Mouse (Mus musculus) ES-E14 (cell line): ENCODE measurements at regions not wholly inside any gene's neighbourhood (a gene's known extent, or its start where the extent isn't known, plus 50 kb on each side); places are given as distances from the start of the nearest gene placed in this dataset.

Source experiments
- DNase-seq: peaks from one replicate; pipeline ENCODE4 v3.0.0-alpha.2; 2013; ENCODE audit warnings: low read depth, low spot score
- H3K27ac ChIP-seq: 2 replicates; pipeline ENCODE4 v1.5.1; 2012; ENCODE audit warnings: low read depth, mild to moderate bottlenecking, low read length, moderate library complexity, mixed read lengths; ENCODE audit not compliant: poor library complexity, insufficient read depth, severe bottlenecking
- H3K36me3 ChIP-seq: 2 replicates; pipeline ENCODE4 v1.6.1; 2012; ENCODE audit warnings: mild to moderate bottlenecking, low read length, moderate library complexity, mixed read lengths; ENCODE audit not compliant: control insufficient read depth, poor library complexity, insufficient read depth, severe bottlenecking
- H3K4me1 ChIP-seq, 2 experiments: fragments of 150-350 bp in 1 of 2; sonication (generic) in 1 of 2; 2 replicates each; pipeline ENCODE4 v1.6.1; 2012; ENCODE audit warnings: low read length in 2 of 2, mild to moderate bottlenecking in 1 of 2, mixed read lengths in 1 of 2; ENCODE audit not compliant: control insufficient read depth in 2 of 2, insufficient read depth in 2 of 2, poor library complexity in 1 of 2
- H3K4me3 ChIP-seq, 2 experiments: fragments of 150-350 bp in 1 of 2; sonication (generic) in 1 of 2; 2 replicates each; pipeline ENCODE4 v1.5.1; 2012; ENCODE audit warnings: low read length in 2 of 2, low read depth in 1 of 2, mild to moderate bottlenecking in 1 of 2, mixed read lengths in 1 of 2; ENCODE audit not compliant: insufficient read depth in 1 of 2, poor library complexity in 1 of 2, severe bottlenecking in 1 of 2
- H3K9ac ChIP-seq: 2 replicates; pipeline ENCODE4 v1.6.1; 2012; ENCODE audit warnings: low read depth, mild to moderate bottlenecking, low read length, mixed read lengths; ENCODE audit not compliant: poor library complexity, insufficient read depth, severe bottlenecking
- H3K9me3 ChIP-seq: fragments of 150-350 bp; sonication (generic); 2 replicates; pipeline ENCODE4 v1.6.1; 2012; ENCODE audit warnings: low read depth, mild to moderate bottlenecking, low read length; ENCODE audit not compliant: control insufficient read depth, insufficient read depth
- CHD2 ChIP-seq: IDR thresholded peaks from 2 replicates; pipeline ENCODE4 v1.6.1; 2014; ENCODE audit warnings: mild to moderate bottlenecking, low read depth, low read length, inconsistent platforms
- HCFC1 ChIP-seq: IDR thresholded peaks from 2 replicates; pipeline ENCODE4 v1.6.1; 2012; ENCODE audit warnings: low read length, inconsistent platforms, borderline replicate concordance; ENCODE audit not compliant: insufficient read depth
- MAFK ChIP-seq: IDR thresholded peaks from 2 replicates; pipeline ENCODE4 v1.6.1; 2014; ENCODE audit warnings: mild to moderate bottlenecking, low read depth, low read length, inconsistent platforms; ENCODE audit not compliant: insufficient read depth
- ZC3H11A ChIP-seq: IDR thresholded peaks from 2 replicates; pipeline ENCODE4 v1.6.1; 2012; ENCODE audit warnings: low read depth, mild to moderate bottlenecking, inconsistent platforms, low read length, borderline replicate concordance
- ZNF384 ChIP-seq: IDR thresholded peaks from 2 replicates; pipeline ENCODE4 v1.6.1; 2012; ENCODE audit warnings: low read depth, low read length, inconsistent platforms
- in situ Hi-C, 2 experiments: fragments of 600-800 bp; cut with MboI; formaldehyde crosslinking; loops; one replicate each; pipeline ENCODE4 v1.15.1; 2025; ENCODE audit warnings: low sequenced_read_pairs in 2 of 2, inconsistent platforms in 1 of 2; ENCODE audit not compliant: unreplicated experiment in 2 of 2

DNA sequence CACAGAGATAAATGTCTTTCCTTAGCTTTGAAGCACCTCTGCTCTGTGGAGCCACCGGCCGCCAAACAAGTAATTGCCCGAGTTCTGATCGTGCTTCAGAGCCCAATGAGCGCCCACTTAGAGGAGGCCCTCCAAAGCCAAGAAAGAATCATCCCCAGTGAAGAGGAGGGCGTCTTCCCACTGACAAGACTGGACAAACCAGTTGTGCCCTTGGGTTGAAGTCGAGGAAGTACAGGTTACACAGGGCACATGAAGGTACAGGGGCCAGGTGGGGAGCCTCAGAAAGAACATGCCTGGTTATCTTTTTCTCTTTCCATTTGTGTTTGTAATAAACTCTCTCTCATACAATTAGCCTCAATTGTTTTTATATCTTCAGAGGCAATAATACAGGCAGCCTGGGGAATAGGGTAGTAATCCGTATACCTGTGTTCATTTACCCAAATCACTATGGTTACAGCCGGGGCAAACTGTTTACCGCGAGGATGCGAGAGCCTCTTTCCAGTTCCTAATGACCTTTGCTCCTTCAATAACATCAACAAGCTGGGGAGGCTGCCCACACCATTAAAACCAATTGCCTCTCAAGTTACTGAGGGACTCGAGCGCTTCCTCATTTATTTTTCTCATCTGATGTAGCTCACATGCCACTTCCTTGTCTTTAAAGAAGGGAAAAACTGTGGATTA lies 503.5 kb upstream of the Mki67 start:
- Histone ChIP-seq H3K4me3 (no peak overlapping the region), H3K36me3 (no peaks in the 10 kb centered on the region), H3K9me3 (no peaks in the 10 kb centered on the region), H3K9ac (no peak overlapping the region), H3K27ac (no peak overlapping the region), H3K4me1 (no peaks in the 10 kb centered on the region; a peak in 1 of 4 replicates)
- TF ChIP-seq ZNF384 (no peak), MAFK (no peak), HCFC1 (no peak), ZC3H11A (no peak), CHD2 (no peak)
- in situ Hi-C loops: no loop called here
- no peak for DNase-seq

DNA sequence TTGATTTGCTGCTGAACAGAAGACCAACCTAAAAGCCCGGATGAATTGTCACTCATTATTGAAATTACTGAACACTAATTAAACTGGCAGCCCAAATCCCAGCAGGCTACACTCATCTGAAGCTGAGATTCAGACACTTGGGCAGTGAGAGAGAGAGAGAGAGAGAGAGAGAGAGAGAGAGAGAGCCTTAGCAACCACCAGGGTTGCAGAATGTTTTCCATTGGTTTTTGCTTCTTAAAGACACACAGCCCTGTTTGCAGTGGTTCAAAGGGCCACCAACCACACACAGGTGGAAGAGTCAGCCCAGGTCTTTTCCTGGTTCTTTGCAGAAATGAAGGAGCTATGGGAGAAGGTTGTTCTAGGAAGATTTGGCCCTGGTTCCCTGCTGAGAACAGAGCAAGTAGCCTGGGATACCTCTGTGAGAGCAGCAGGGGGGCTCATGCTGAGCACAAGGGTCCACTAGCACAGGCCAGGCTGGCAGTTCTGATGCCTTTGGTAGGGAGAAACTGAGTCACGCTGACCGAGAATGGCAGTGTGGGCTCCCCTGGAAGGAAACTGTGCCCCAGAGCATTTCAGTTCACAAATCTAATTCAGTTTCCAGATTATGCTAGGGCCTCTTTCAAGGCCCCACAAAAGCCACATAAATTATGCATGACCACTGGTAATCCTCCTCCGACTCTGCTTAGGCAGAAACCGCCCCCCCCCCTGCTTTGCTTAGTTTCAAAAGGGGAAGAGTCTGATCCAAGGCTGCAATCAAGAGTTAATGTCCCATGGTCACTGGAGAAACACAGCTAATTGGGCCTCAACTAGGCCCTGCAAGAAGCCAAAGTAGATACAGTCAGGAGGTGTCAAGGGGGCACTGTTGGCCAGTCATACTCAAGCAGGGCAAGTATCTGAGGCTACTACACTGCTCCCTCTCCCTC lies 504.3 kb upstream of the Mki67 start:
- H3K9ac ChIP-seq: no peak overlapping the region
- H3K9me3 ChIP-seq: no peaks in the 10 kb centered on the region
- no peak for TF ChIP-seq ZC3H11A
- TF ChIP-seq MAFK: no peak
- no peak for TF ChIP-seq HCFC1
- TF ChIP-seq CHD2: no peak
- TF ChIP-seq ZNF384: no peak
- H3K36me3 ChIP-seq: no peaks in the 10 kb centered on the region
- no peaks in the 10 kb centered on the region; a peak in 1 of 4 replicates for H3K4me1 ChIP-seq
- no peak overlapping the region for H3K4me3 ChIP-seq
- in situ Hi-C loops: no loop called here
- DNase-seq: no peak
- H3K27ac ChIP-seq: no peak overlapping the region

DNA sequence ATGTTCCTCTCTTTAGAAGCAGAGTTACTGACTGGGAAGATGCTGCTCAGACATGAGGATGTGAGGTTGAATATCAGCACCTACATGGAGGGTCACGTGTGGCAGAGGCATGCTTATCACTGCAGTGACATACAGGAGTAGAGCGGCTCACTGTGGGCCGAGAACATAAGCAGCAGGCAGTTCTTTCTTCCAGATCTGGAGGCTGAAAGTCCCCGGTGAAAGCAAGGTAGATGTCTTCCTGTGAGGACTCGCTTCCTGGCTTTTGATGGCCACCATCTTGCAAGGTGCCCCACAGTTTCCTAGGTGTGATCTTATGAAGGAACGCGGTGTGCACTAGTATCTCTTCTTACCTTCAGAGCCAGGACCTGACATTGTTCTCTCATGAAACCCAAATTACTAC lies 505.5 kb upstream of the Mki67 start:
- no peaks in the 10 kb centered on the region for H3K36me3 ChIP-seq
- in situ Hi-C loops: no loop called here
- H3K4me3 ChIP-seq: no peak overlapping the region
- H3K27ac ChIP-seq: no peak overlapping the region
- H3K9ac ChIP-seq: no peak overlapping the region
- no peaks in the 10 kb centered on the region; a peak in 1 of 4 replicates for H3K4me1 ChIP-seq
- TF ChIP-seq CHD2: no peak
- no peak for TF ChIP-seq ZC3H11A
- no peak for TF ChIP-seq MAFK
- no peaks in the 10 kb centered on the region for H3K9me3 ChIP-seq
- no peak for DNase-seq

- Histone ChIP-seq H3K27ac (no peak overlapping the region), H3K9ac (no peak overlapping the region), H3K4me3 (no peak overlapping the region), H3K4me1 (no peaks in the 10 kb centered on the region), H3K36me3 (no peaks in the 10 kb centered on the region), H3K9me3 (no peaks in the 10 kb centered on the region)
- TF ChIP-seq ZNF384: no peak
- no peak for TF ChIP-seq HCFC1
- no peak for TF ChIP-seq ZC3H11A
- TF ChIP-seq CHD2: no peak
- no peak for TF ChIP-seq MAFK
- DNase-seq: no peak
- in situ Hi-C loops: no loop called here
Observed at GRCm38 (mm10) chr7:136226031-136226430, 509.9 kb upstream of the Mki67 start.
